Mouse (Mus musculus) neural tube, embryonic 15.5 days (tissue): ENCODE results near the gene Abhd10. TPM values are rescaled to one million over a fixed set of nuclear protein-coding genes. Genes with fewer than 3 reads are reported as not detected.

Experiments
- ATAC-seq: fragments of 200-750 bp; cut with Nextera tagmentation; 2 replicates; pipeline ENCODE4 v1.8.0; 2017; ENCODE audit warnings: mild to moderate bottlenecking, moderate TSS enrichment, moderate library complexity; ENCODE audit not compliant: low FRiP score
- H3K27ac ChIP-seq: fragments of 300-500 bp; sonication (generic); replicated peaks from 2 replicates; pipeline ENCODE4 v1.5.1; 2015; ENCODE audit warnings: mild to moderate bottlenecking, inconsistent platforms
- H3K27me3 ChIP-seq: fragments of 300-500 bp; sonication (generic); replicated peaks from 2 replicates; pipeline ENCODE4 v1.6.1; 2015; ENCODE audit warnings: inconsistent platforms
- H3K36me3 ChIP-seq: fragments of 300-500 bp; sonication (generic); 2 replicates; pipeline ENCODE4 v1.6.1; 2015; ENCODE audit warnings: inconsistent platforms
- H3K4me1 ChIP-seq: fragments of 300-500 bp; sonication (generic); 2 replicates; pipeline ENCODE4 v1.6.1; 2015; ENCODE audit warnings: inconsistent platforms
- H3K4me2 ChIP-seq: fragments of 300-500 bp; sonication (generic); 2 replicates; pipeline ENCODE4 v1.6.1; 2015; ENCODE audit warnings: inconsistent platforms, mild to moderate bottlenecking, moderate library complexity
- H3K4me3 ChIP-seq: fragments of 300-500 bp; sonication (generic); replicated peaks from 2 replicates; pipeline ENCODE4 v1.5.1; 2015; ENCODE audit warnings: mild to moderate bottlenecking, inconsistent platforms
- H3K9ac ChIP-seq: fragments of 300-500 bp; sonication (generic); replicated peaks from 2 replicates; pipeline ENCODE4 v1.6.1; 2015; ENCODE audit warnings: mild to moderate bottlenecking, inconsistent platforms
- H3K9me3 ChIP-seq: fragments of 300-500 bp; sonication (generic); replicated peaks from 2 replicates; pipeline ENCODE4 v1.6.1; 2016; ENCODE audit warnings: inconsistent platforms
- WGBS: fragments of 180-500 bp; shearing (Covaris S2); methylation state at CpG from one replicate; pipeline ENCODE4 v1.1.7; 2015; ENCODE audit warnings: mixed read lengths; 5-methylcytosine and 5-hydroxymethylcytosine counted together
- polyA plus RNA-seq: library from polyadenylated mRNA; unstranded; fragments of >200 nt; fragmentation: Nextera tagmentation; extraction: Ambion mirVana; gene quantifications from 2 replicates; pipeline ENCODE4 v1.2.1, GENCODE M21; 2015

Abhd10 gene
- polyA plus RNA-seq, 1 experiment from 2014 or later, result 38.7 TPM

GRCm38 (mm10) chr16:45724061-45724741 is 18.6 kb downstream of the Abhd10 start, which contains the start of gene Tagln3:
Gene Tagln3, minus strand, starts transcription at chr16:45724608.
- ATAC-seq, result peak; percentile 84
- Histone ChIP-seq H3K9me3 (no peaks in the 10 kb centered on the region), H3K4me1 (peaks cover 46% of the 10 kb centered on the region), H3K27me3 (no peaks in the 10 kb centered on the region), H3K4me3 (peak within 1 kb of the TSS; percentile 64), H3K27ac (peak within 1 kb of the TSS; percentile 97), H3K9ac (peak within 1 kb of the TSS; percentile 79), H3K4me2 (peak within 1 kb of the TSS; percentile 72), H3K36me3 (peaks cover 12% of the 10 kb centered on the region)
- under 1% methylated on average over 30 of the region's 30 CpGs for whole genome bisulfite sequencing

GRCm38 (mm10) chr16:45723172-45723901 is 19.4 kb downstream of the Abhd10 start:
- peak overlapping the region; percentile 79 for H3K9ac ChIP-seq
- H3K27ac ChIP-seq, result peak overlapping the region; percentile 97
- no peaks in the 10 kb centered on the region for H3K9me3 ChIP-seq
- ATAC-seq, result peak; percentile 65
- peaks cover 21% of the 10 kb centered on the region for H3K36me3 ChIP-seq
- H3K27me3 ChIP-seq, result no peaks in the 10 kb centered on the region
- peaks cover 46% of the 10 kb centered on the region for H3K4me1 ChIP-seq
- WGBS, result 16% methylated on average over 6 of the region's 6 CpGs
- H3K4me3 ChIP-seq, result peak overlapping the region; percentile 64
- H3K4me2 ChIP-seq, result peak overlapping the region; percentile 72

GRCm38 (mm10) chr16:45722460-45722951 is 20.2 kb downstream of the Abhd10 start:
- Histone ChIP-seq H3K27ac (peak overlapping the region; percentile 97), H3K36me3 (peaks cover 26% of the 10 kb centered on the region), H3K27me3 (no peaks in the 10 kb centered on the region), H3K4me1 (peaks cover 46% of the 10 kb centered on the region), H3K4me3 (peak overlapping the region; percentile 64), H3K4me2 (peak overlapping the region; percentile 72), H3K9me3 (no peaks in the 10 kb centered on the region), H3K9ac (peak overlapping the region; percentile 79)
- WGBS, result 14% methylated on average over 3 of the region's 3 CpGs
- no peak for ATAC-seq

- H3K36me3 ChIP-seq, result peaks cover 43% of the 10 kb centered on the region
- peaks cover 42% of the 10 kb centered on the region for H3K4me1 ChIP-seq
- peak overlapping the region; percentile 72 for H3K4me2 ChIP-seq
- H3K27me3 ChIP-seq, result no peaks in the 10 kb centered on the region
- no peak overlapping the region for H3K9ac ChIP-seq
- 82% methylated on average over 10 of the region's 10 CpGs for WGBS
- H3K27ac ChIP-seq, result no peak overlapping the region
- no peak overlapping the region for H3K4me3 ChIP-seq
- H3K9me3 ChIP-seq, result no peaks in the 10 kb centered on the region
- ATAC-seq, result no peak
Observed at GRCm38 (mm10) chr16:45720022-45720630, 22.6 kb downstream of the Abhd10 start.

GRCm38 (mm10) chr16:45718296-45718695 is 24.5 kb downstream of the Abhd10 start:
- WGBS, result 98% methylated on average over 4 of the region's 4 CpGs
- H3K4me3 ChIP-seq, result no peak overlapping the region
- H3K36me3 ChIP-seq, result peaks cover 51% of the 10 kb centered on the region
- peaks cover 41% of the 10 kb centered on the region for H3K4me1 ChIP-seq
- no peak for ATAC-seq
- H3K4me2 ChIP-seq, result no peak overlapping the region
- no peaks in the 10 kb centered on the region for H3K9me3 ChIP-seq
- no peaks in the 10 kb centered on the region for H3K27me3 ChIP-seq
- H3K27ac ChIP-seq, result no peak overlapping the region
- H3K9ac ChIP-seq, result no peak overlapping the region

- H3K27me3 ChIP-seq, result no peaks in the 10 kb centered on the region
- ATAC-seq, result no peak
- H3K4me1 ChIP-seq, result peaks cover 12% of the 10 kb centered on the region
- no peak overlapping the region for H3K9ac ChIP-seq
- H3K4me2 ChIP-seq, result no peak overlapping the region
- 89% methylated on average over 5 of the region's 5 CpGs for WGBS
- no peaks in the 10 kb centered on the region for H3K9me3 ChIP-seq
- no peak overlapping the region for H3K4me3 ChIP-seq
- H3K27ac ChIP-seq, result no peak overlapping the region; the same call in 1 of the 2 replicates
- H3K36me3 ChIP-seq, result peaks cover 56% of the 10 kb centered on the region
Observed at GRCm38 (mm10) chr16:45714489-45715150, 28.1 kb downstream of the Abhd10 start.

GRCm38 (mm10) chr16:45713878-45714277 is 28.9 kb downstream of the Abhd10 start:
- no peak overlapping the region for H3K4me3 ChIP-seq
- peaks cover 8% of the 10 kb centered on the region for H3K4me1 ChIP-seq
- no peak for ATAC-seq
- H3K4me2 ChIP-seq, result no peak overlapping the region
- no peaks in the 10 kb centered on the region for H3K9me3 ChIP-seq
- H3K9ac ChIP-seq, result no peak overlapping the region
- WGBS, result 43% methylated on average over 1 of the region's 1 CpGs
- H3K27me3 ChIP-seq, result no peaks in the 10 kb centered on the region
- peaks cover 50% of the 10 kb centered on the region for H3K36me3 ChIP-seq
- no peak overlapping the region for H3K27ac ChIP-seq

- no peaks in the 10 kb centered on the region for H3K9me3 ChIP-seq
- H3K4me2 ChIP-seq, result no peak overlapping the region
- H3K36me3 ChIP-seq, result peaks cover 44% of the 10 kb centered on the region
- peaks cover 8% of the 10 kb centered on the region for H3K4me1 ChIP-seq
- ATAC-seq, result no peak
- H3K27me3 ChIP-seq, result no peaks in the 10 kb centered on the region
- 39% methylated on average over 5 of the region's 5 CpGs for WGBS
- no peak overlapping the region for H3K4me3 ChIP-seq
- H3K9ac ChIP-seq, result no peak overlapping the region
- no peak overlapping the region for H3K27ac ChIP-seq
Observed at GRCm38 (mm10) chr16:45713261-45713660, 29.5 kb downstream of the Abhd10 start.

GRCm38 (mm10) chr16:45711263-45711662 is 31.5 kb downstream of the Abhd10 start:
- Histone ChIP-seq H3K27ac (no peak overlapping the region), H3K36me3 (peaks cover 31% of the 10 kb centered on the region), H3K4me3 (no peak overlapping the region), H3K27me3 (no peaks in the 10 kb centered on the region), H3K9me3 (no peaks in the 10 kb centered on the region), H3K9ac (no peak overlapping the region), H3K4me1 (peaks cover 8% of the 10 kb centered on the region), H3K4me2 (no peak overlapping the region)
- ATAC-seq, result peak; percentile 53
- WGBS, result 75% methylated on average over 7 of the region's 7 CpGs

- no peak overlapping the region for H3K4me2 ChIP-seq
- no peaks in the 10 kb centered on the region for H3K9me3 ChIP-seq
- no peaks in the 10 kb centered on the region for H3K27me3 ChIP-seq
- no peak for ATAC-seq
- no peak overlapping the region for H3K27ac ChIP-seq
- H3K9ac ChIP-seq, result no peak overlapping the region
- H3K36me3 ChIP-seq, result no peaks in the 10 kb centered on the region
- H3K4me1 ChIP-seq, result peaks cover 8% of the 10 kb centered on the region
- no peak overlapping the region for H3K4me3 ChIP-seq
- WGBS, result 82% methylated on average over 5 of the region's 5 CpGs
Observed at GRCm38 (mm10) chr16:45699301-45699700, 43.5 kb downstream of the Abhd10 start.

- Histone ChIP-seq H3K9me3 (no peaks in the 10 kb centered on the region), H3K27me3 (no peaks in the 10 kb centered on the region), H3K27ac (no peak overlapping the region), H3K36me3 (no peaks in the 10 kb centered on the region), H3K4me1 (peaks cover 8% of the 10 kb centered on the region), H3K4me3 (no peak overlapping the region), H3K9ac (no peak overlapping the region), H3K4me2 (no peak overlapping the region)
- peak; percentile 67; the same call in 1 of the 2 replicates for ATAC-seq
- 43% methylated on average over 6 of the region's 6 CpGs for WGBS
Observed at GRCm38 (mm10) chr16:45697996-45698395, 44.8 kb downstream of the Abhd10 start.
